Mouse (Mus musculus) limb, embryonic 14.5 days (tissue): Measurements from ENCODE around the gene Dhrs1. TPM values are rescaled to one million over a fixed set of nuclear protein-coding genes. Genes with fewer than 3 reads are reported as not detected.
A peak's percentile ranks its signal among the peaks of the same experiment; 100 is the strongest.

Experiments used
- ATAC-seq: fragments of 200-750 bp; cut with Nextera tagmentation; 2 replicates; pipeline ENCODE4 v1.8.0; 2017; ENCODE audit warnings: low read depth, moderate number of reproducible peaks, moderate TSS enrichment; ENCODE audit not compliant: low FRiP score
- DNase-seq: peaks from one replicate; pipeline ENCODE4 v3.0.0-alpha.2; 2015; ENCODE audit warnings: low spot score
- H3K27ac ChIP-seq: fragments of 300-500 bp; sonication (generic); replicated peaks from 2 replicates; pipeline ENCODE4 v1.5.1; 2014; ENCODE audit warnings: low read depth, mild to moderate bottlenecking, low read length, moderate library complexity, mixed read lengths
- H3K27me3 ChIP-seq: fragments of 300-500 bp; sonication (generic); 2 replicates; pipeline ENCODE4 v1.6.1; 2014; ENCODE audit warnings: low read length, mixed read lengths; ENCODE audit not compliant: control insufficient read depth, insufficient read depth
- H3K36me3 ChIP-seq: fragments of 300-500 bp; sonication (generic); 2 replicates; pipeline ENCODE4 v1.6.1; 2014; ENCODE audit warnings: mild to moderate bottlenecking, low read length, moderate library complexity, mixed read lengths; ENCODE audit not compliant: control insufficient read depth, insufficient read depth
- H3K4me1 ChIP-seq: fragments of 300-500 bp; sonication (generic); 2 replicates; pipeline ENCODE4 v1.6.1; 2014; ENCODE audit warnings: antibody characterized with exemption, low read length, mixed read lengths; ENCODE audit not compliant: control insufficient read depth, insufficient read depth
- H3K4me2 ChIP-seq: fragments of 300-500 bp; sonication (generic); replicated peaks from 2 replicates; pipeline ENCODE4 v1.6.1; 2014; ENCODE audit warnings: low read depth, mild to moderate bottlenecking, low read length, moderate library complexity; ENCODE audit not compliant: severe bottlenecking
- H3K4me3 ChIP-seq: fragments of 300-500 bp; sonication (generic); replicated peaks from 2 replicates; pipeline ENCODE4 v1.5.1; 2014; ENCODE audit warnings: low read length
- H3K9ac ChIP-seq: fragments of 300-500 bp; sonication (generic); 2 replicates; pipeline ENCODE4 v1.6.1; 2014; ENCODE audit warnings: mild to moderate bottlenecking, low read depth, low read length, moderate library complexity; ENCODE audit not compliant: severe bottlenecking
- H3K9me3 ChIP-seq: fragments of 300-500 bp; sonication (generic); 2 replicates; pipeline ENCODE4 v1.6.1; 2016; ENCODE audit warnings: low read length; ENCODE audit not compliant: control insufficient read depth
- POLR2A ChIP-seq: fragments of 200-500 bp; IDR thresholded peaks from 2 replicates; pipeline ENCODE4 v1.8.0; 2012; ENCODE audit warnings: inconsistent platforms, mild to moderate bottlenecking, moderate library complexity, borderline replicate concordance; ENCODE audit not compliant: insufficient read depth, insufficient read length; ENCODE audit errors: extremely low read depth
- WGBS: fragments of 180-500 bp; shearing (Covaris S2); extraction: QIAGEN DNeasy Blood & Tissue Kit; methylation state at CpG from one replicate; pipeline ENCODE4 v1.1.7; 2014; 5-methylcytosine and 5-hydroxymethylcytosine counted together
- polyA plus RNA-seq, 2 experiments: library from polyadenylated mRNA; depleted of rRNA in 1 of 2; stranded (reverse) in 1 of 2; unstranded in 1 of 2; fragments of >200 nt; fragmentation: Nextera tagmentation in 1 of 2; extraction: Ambion mirVana in 1 of 2; gene quantifications; 2 replicates each; pipeline versions ENCODE4 v1.2.1 to v1.2.3; 2012 to 2014

The Dhrs1 gene
- polyA plus RNA-seq, 2 experiments: 82.0 to 88.3 TPM

- no peak for TF ChIP-seq POLR2A
- peaks cover 22% of the 10 kb centered on the region for H3K36me3 ChIP-seq
- peak within 1 kb of the TSS; percentile 76 for H3K4me3 ChIP-seq
- peak within 1 kb of the TSS; percentile 68 for H3K4me2 ChIP-seq
- 0 out of 2 replicates have a peak, but pooled peaks cover 2% of the 10 kb centered on the region for H3K4me1 ChIP-seq
- H3K9ac ChIP-seq: peak within 1 kb of the TSS; percentile 74
- H3K9me3 ChIP-seq: no peaks in the 10 kb centered on the region
- peak; percentile 93 for DNase-seq
- H3K27me3 ChIP-seq: no peaks in the 10 kb centered on the region
- H3K27ac ChIP-seq: 0 out of 2 replicates have a peak within 1 kb of the TSS, but pooled peaks have one; percentile 44
- peak; percentile 96 for ATAC-seq
- WGBS: 1% methylated on average over 41 of the region's 50 CpGs
Measured at GRCm38 (mm10) chr14:55721700-55722437, 23.6 kb downstream of the Dhrs1 start, which contains the start of gene Rabggta. Rabggta (minus strand) TSS chr14:55722263.

- peak overlapping the region; percentile 68 for H3K4me2 ChIP-seq
- WGBS: 81% methylated on average over 6 of the region's 6 CpGs
Measured at GRCm38 (mm10) chr14:55721076-55721475, 24.4 kb downstream of the Dhrs1 start.

GRCm38 (mm10) chr14:55720666-55721065 lies 24.8 kb downstream of the Dhrs1 start:
- Histone ChIP-seq H3K27ac (no peak overlapping the region), H3K9ac (no peak overlapping the region), H3K9me3 (no peaks in the 10 kb centered on the region), H3K4me3 (no peak overlapping the region), H3K4me2 (no peak overlapping the region), H3K36me3 (peaks cover 30% of the 10 kb centered on the region), H3K27me3 (no peaks in the 10 kb centered on the region), H3K4me1 (0 out of 2 replicates have a peak, but pooled peaks cover 2% of the 10 kb centered on the region)
- no peak for DNase-seq
- TF ChIP-seq POLR2A: no peak
- no peak for ATAC-seq
- 91% methylated on average over 12 of the region's 12 CpGs for WGBS

More at GRCm38 (mm10) chr14:55721076-55721475, 24.4 kb downstream of the Dhrs1 start:
- H3K36me3 ChIP-seq: peaks cover 30% of the 10 kb centered on the region
- H3K27me3 ChIP-seq: no peaks in the 10 kb centered on the region
- H3K27ac ChIP-seq: no peak overlapping the region
- TF ChIP-seq POLR2A: no peak
- H3K4me3 ChIP-seq: peak overlapping the region; percentile 76
- DNase-seq: no peak
- no peak for ATAC-seq
- H3K4me1 ChIP-seq: 0 out of 2 replicates have a peak, but pooled peaks cover 2% of the 10 kb centered on the region
- no peak overlapping the region for H3K9ac ChIP-seq
- no peaks in the 10 kb centered on the region for H3K9me3 ChIP-seq

- Histone ChIP-seq H3K4me3 (no peak overlapping the region), H3K27me3 (no peaks in the 10 kb centered on the region), H3K4me1 (0 out of 2 replicates have a peak, but pooled peaks cover 2% of the 10 kb centered on the region), H3K27ac (no peak overlapping the region), H3K9me3 (no peaks in the 10 kb centered on the region), H3K36me3 (peaks cover 30% of the 10 kb centered on the region), H3K9ac (no peak overlapping the region), H3K4me2 (no peak overlapping the region)
- ATAC-seq (no peak), DNase-seq (no peak)
- TF ChIP-seq POLR2A: no peak
- WGBS: 93% methylated on average over 6 of the region's 6 CpGs
Measured at GRCm38 (mm10) chr14:55719737-55720136, 25.8 kb downstream of the Dhrs1 start.

GRCm38 (mm10) chr14:55716884-55717283 lies 28.6 kb downstream of the Dhrs1 start:
- WGBS: 76% methylated on average over 8 of the region's 8 CpGs
- H3K36me3 ChIP-seq: peaks cover 30% of the 10 kb centered on the region
- no peaks in the 10 kb centered on the region for H3K9me3 ChIP-seq
- peaks cover 6% of the 10 kb centered on the region; the same call in 1 of the 2 replicates for H3K4me1 ChIP-seq
- ATAC-seq (no peak), DNase-seq (no peak)
- H3K4me3 ChIP-seq: no peak overlapping the region
- no peak overlapping the region for H3K4me2 ChIP-seq
- no peak overlapping the region for H3K9ac ChIP-seq
- no peak for TF ChIP-seq POLR2A
- H3K27ac ChIP-seq: no peak overlapping the region
- H3K27me3 ChIP-seq: peaks cover 6% of the 10 kb centered on the region
